Mouse (Mus musculus): ENCODE measurements around the gene Olfr384. TPM values are rescaled to one million over a fixed set of nuclear protein-coding genes. Genes with fewer than 3 reads are reported as not detected.

The Olfr384 gene
- not detected in 2 replicates for polyA plus RNA-seq (2012; rRNA removed)

DNA sequence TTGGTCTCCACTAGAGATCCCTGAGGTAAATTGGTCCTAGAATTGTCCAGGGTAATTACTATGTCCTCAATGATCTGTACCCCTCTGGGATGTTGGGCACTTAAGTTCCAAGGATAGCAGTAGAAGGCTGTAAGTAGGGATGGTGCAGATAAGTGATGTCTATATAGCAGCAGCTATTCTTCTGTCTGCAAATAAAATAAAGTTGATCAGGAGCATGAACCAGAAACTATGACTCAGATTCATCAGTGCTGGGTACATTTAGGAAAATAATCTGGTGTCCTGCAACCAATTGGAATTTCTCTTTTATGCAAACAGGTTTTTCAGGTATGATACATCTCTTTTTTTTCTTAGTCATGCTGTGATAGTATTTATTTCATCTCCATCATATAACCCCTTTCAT is at the start of gene Olfr384:
Gene Olfr384 (plus strand): TSS at position 301 of the 400 bp plus-strand sequence.

DNA sequence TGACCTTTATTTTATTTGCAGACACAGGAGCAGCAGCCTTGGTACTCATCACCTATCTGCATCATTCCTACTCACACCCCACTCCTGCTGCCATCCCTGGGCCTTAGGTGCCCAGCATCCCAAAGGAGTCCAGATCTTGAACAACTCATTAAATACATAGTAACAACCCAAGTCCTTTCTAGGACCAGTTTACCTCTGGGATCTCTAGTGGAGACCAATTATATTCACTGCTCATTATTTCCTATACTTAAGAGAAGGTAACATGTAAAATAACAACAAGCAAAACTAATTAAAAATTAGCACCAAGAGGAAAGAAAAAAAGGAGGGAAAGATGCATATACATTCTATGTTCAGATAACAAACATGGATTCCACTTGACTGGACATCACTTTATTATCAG is 5.5 kb upstream of the Olfr384 start, which contains the start of gene Olfr385:
Gene Olfr385 (minus strand): TSS at position 101 of the 400 bp plus-strand sequence.

Other genes with a start within 250 kb of the Olfr384 start
- not detected in 2 replicates for gene Olfr20, start 247.8 kb upstream of the Olfr384 start, polyA plus RNA-seq (2012; rRNA removed)
- not detected in 2 replicates for gene Olfr376, start 227.3 kb upstream of the Olfr384 start, polyA plus RNA-seq (2012; rRNA removed)
- gene Olfr1, start 199.0 kb upstream of the Olfr384 start, polyA plus RNA-seq (2012; rRNA removed) = not detected in 2 replicates
- gene Olfr378, start 170.1 kb upstream of the Olfr384 start, polyA plus RNA-seq (2012; rRNA removed) = not detected in 2 replicates
- gene Olfr380, start 141.1 kb upstream of the Olfr384 start, polyA plus RNA-seq (2012; rRNA removed) = not detected in 2 replicates
- gene Olfr381, start 107.0 kb upstream of the Olfr384 start, polyA plus RNA-seq (2012; rRNA removed) = not detected in 2 replicates
- not detected in 2 replicates for gene Olfr382, start 81.4 kb upstream of the Olfr384 start, polyA plus RNA-seq (2012; rRNA removed)
- not detected in 2 replicates for gene Olfr385, start 5.6 kb upstream of the Olfr384 start, polyA plus RNA-seq (2012; rRNA removed)
- not detected in 2 replicates for gene Zfp735, start 90.2 kb downstream of the Olfr384 start, polyA plus RNA-seq (2012; rRNA removed)
- not detected in 2 replicates for gene Olfr389, start 182.1 kb downstream of the Olfr384 start, polyA plus RNA-seq (2012; rRNA removed)
- not detected in 2 replicates for gene Olfr390, start 184.4 kb downstream of the Olfr384 start, polyA plus RNA-seq (2012; rRNA removed)
- not detected in 2 replicates for gene Olfr391-ps, start 204.5 kb downstream of the Olfr384 start, polyA plus RNA-seq (2012; rRNA removed)
- not detected in 2 replicates for gene Olfr392, start 218.5 kb downstream of the Olfr384 start, polyA plus RNA-seq (2012; rRNA removed)